Mouse (Mus musculus) lung, adult 2 months (tissue): Measurements from ENCODE around the gene Zgpat. TPM values are rescaled to one million over a fixed set of nuclear protein-coding genes. Genes with fewer than 3 reads are reported as not detected.

ENCODE experiments used
- DNase-seq: peaks from one replicate; pipeline ENCODE4 v3.0.0; 2022
- H3K4me1 ChIP-seq: fragments of 200-500 bp; 2 replicates; pipeline ENCODE4 v1.6.1; 2011; ENCODE audit warnings: low read length; ENCODE audit not compliant: control insufficient read depth, insufficient read depth
- H3K4me3 ChIP-seq: fragments of 200-500 bp; replicated peaks from 2 replicates; pipeline ENCODE3; 2011; ENCODE audit warnings: low read depth, mild to moderate bottlenecking, control low read depth, low read length; ENCODE audit errors: extremely low read depth
- CTCF ChIP-seq: fragments of 200-500 bp; IDR thresholded peaks from 2 replicates; pipeline ENCODE4 v1.5.1; 2011; ENCODE audit warnings: mild to moderate bottlenecking, low read length, control low read depth; ENCODE audit not compliant: insufficient read depth
- POLR2A ChIP-seq: fragments of 200-500 bp; IDR thresholded peaks from 2 replicates; pipeline ENCODE4 v1.6.1; 2011; ENCODE audit warnings: low read depth, mild to moderate bottlenecking, control low read depth, low read length, borderline replicate concordance; ENCODE audit errors: extremely low read depth
- WGBS: fragments of 180-500 bp; shearing (Covaris S2); methylation state at CpG from one replicate; pipeline ENCODE4 v1.1.7; 2018; 5-methylcytosine and 5-hydroxymethylcytosine counted together
- polyA plus RNA-seq: library from polyadenylated mRNA; depleted of rRNA; stranded (reverse); fragments of >200 nt; gene quantifications from 2 replicates; pipeline ENCODE4 v1.2.3, GENCODE M21; 2012

Gene Zgpat
- polyA plus RNA-seq, 1 experiment = 44.0 TPM

DNA sequence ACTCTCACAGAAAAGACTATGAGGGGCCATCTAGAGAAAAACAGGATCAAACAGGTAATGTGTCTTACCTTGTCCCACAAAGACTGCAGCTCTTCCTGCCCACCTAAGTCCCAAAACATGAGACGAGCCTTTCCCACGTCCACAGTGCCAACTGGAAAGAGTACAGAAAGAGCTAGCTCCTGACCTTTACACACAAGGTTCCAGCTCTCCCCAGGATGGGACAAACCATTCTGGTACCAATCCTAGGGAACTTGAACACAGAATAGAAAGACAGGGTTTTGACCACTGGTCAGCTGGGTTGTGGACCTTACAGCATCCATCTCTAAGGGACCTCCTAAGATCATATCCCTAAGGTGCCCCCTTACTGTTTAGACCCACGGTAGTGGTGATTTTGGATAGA is 782 bp upstream of the Zgpat start:
- WGBS = 74% methylated on average over 3 of the region's 3 CpGs
- no peak overlapping the region for H3K4me3 ChIP-seq
- no peak for TF ChIP-seq POLR2A
- TF ChIP-seq CTCF = no peak
- H3K4me1 ChIP-seq = peaks cover 8% of the 10 kb centered on the region
- no peak for DNase-seq

DNA sequence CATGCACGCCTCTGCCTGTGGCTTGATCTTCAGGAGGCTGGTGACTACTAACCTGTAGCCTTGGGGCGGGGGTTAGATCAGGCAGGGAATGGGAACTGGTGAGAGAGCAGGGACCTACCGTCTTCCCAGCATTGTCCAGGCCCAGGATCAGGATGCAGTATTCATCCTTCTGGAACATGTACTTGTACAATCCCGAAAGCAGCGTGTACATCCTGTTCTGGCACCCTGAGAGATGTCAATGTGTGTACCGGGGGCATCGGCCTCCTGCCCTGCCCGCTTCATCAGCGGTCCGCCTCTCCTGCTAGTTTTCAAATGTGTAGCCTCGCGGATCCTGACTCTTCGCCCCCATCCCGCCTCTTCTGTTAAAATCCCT is 255 bp upstream of the Zgpat start:
- peaks cover 8% of the 10 kb centered on the region for H3K4me1 ChIP-seq
- TF ChIP-seq POLR2A (no peak), CTCF (no peak)
- DNase-seq = no peak
- H3K4me3 ChIP-seq = peak overlapping the region; percentile 91
- 5% methylated on average over 14 of the region's 14 CpGs for WGBS

DNA sequence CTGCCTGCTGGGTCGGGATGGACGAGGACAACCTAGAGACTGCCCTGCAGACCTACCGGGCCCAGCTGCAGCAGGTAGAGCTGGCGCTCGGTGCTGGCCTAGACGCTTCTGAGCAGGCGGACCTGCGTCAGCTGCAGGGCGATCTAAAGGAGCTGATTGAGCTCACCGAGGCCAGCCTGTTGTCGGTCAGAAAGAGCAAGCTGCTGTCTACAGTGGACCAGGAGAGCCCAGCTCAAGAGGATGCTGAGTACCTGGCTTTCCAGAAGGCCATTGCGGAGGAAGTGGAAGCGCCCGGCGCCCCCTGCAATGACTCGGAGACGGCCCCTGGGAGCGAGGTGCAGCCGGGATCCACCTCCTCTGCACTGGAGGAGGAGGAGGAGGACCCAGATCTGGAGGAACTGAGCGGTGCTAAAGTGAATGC is 937 bp downstream of the Zgpat start:
- peaks cover 8% of the 10 kb centered on the region for H3K4me1 ChIP-seq
- peak overlapping the region; percentile 91 for H3K4me3 ChIP-seq
- TF ChIP-seq POLR2A = 0 out of 2 replicates have a peak, but pooled peaks have one; percentile 2
- TF ChIP-seq CTCF = no peak
- DNase-seq = no peak
- under 1% methylated on average over 20 of the region's 20 CpGs for WGBS

DNA sequence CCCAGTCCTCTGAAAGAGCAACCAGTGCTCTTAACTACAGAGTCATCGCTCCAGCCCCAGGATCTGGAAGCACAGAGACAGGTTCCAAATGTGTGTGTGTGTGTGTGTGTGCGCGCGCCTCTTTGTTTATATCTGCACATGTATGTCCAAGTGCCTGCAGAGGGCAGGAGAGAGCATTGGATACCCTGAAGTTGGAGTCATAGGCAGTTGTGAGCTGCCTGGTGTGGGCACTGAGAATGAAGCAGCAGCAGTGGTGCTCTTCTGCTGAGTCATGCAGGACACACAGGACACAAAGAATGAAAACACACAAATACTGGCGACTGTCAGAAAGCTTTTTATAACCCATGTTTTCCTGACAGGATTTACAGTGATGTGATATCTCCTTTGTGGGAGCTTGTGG is 5.3 kb downstream of the Zgpat start:
- TF ChIP-seq POLR2A (no peak), CTCF (no peak)
- 88% methylated on average over 5 of the region's 5 CpGs for WGBS
- no peak for DNase-seq
- Histone ChIP-seq H3K4me1 (peaks cover 4% of the 10 kb centered on the region; the same call in 1 of the 2 replicates), H3K4me3 (no peak overlapping the region)

DNA sequence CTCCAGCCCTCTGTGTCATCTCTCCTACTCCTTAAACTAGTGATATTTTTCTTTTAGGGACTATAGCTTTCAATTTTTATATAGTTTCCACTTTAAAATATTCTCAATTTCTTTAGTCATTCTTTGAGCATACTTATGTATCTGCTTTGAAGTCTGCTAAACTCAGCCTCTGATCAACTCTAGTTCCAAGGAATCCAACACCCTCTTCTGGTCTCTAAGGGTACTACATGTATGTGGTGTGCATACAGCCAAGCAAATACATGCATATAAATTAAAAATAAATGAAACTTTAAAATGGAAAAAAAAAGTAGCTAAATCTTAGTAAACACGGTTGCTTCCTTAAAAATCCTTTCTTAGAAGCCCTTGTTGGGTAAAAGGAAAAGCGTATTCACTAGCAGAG is 11.1 kb downstream of the Zgpat start:
- Histone ChIP-seq H3K4me3 (no peak overlapping the region), H3K4me1 (no peaks in the 10 kb centered on the region)
- WGBS = 88% methylated on average over 2 of the region's 2 CpGs
- no peak for DNase-seq
- TF ChIP-seq POLR2A (no peak), CTCF (no peak)

DNA sequence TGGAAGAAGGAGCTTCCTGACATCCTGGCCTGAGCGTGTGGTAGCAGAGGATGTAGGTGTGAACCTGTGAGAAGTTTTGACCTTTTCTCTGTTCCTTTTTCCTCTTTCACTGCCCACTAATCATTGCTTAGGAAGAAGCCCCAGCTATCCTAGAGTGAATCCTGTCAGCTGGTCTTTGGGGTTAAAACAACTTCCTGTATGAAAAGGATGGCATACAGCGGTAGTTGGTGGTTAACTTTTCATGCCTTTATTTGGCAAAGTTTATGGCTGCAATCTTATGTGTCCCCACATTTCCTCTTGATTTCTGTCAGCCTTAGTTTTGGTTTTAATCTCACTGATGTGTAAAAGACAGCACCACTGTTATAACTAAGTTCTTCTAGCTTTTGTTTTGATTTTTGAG is 12.5 kb downstream of the Zgpat start:
- no peaks in the 10 kb centered on the region for H3K4me1 ChIP-seq
- 32% methylated on average over 2 of the region's 2 CpGs for WGBS
- no peak for TF ChIP-seq POLR2A
- no peak for TF ChIP-seq CTCF
- no peak for DNase-seq
- no peak overlapping the region for H3K4me3 ChIP-seq

DNA sequence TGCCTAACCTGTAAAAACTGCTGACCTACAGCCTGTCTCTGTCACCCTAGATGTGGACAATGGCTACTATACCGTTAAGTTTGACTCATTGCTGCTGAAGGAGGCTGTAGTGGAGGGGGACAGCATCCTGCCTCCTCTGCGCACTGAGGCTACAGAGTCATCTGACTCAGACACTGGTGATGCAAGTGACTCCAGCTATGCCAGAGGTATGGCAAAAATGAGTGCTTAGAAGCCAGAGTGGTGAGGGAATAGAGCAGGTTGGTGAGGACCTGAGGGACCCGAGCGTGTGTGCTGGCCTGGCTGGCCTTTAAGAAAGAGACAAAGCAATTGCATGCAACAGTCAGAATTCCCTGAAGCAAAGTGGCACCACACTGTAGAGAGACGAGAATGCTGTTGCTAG is 14.0 kb downstream of the Zgpat start:
- DNase-seq = no peak
- Histone ChIP-seq H3K4me1 (no peaks in the 10 kb centered on the region), H3K4me3 (no peak overlapping the region)
- no peak for TF ChIP-seq CTCF
- no peak for TF ChIP-seq POLR2A
- WGBS = 77% methylated on average over 5 of the region's 5 CpGs

DNA sequence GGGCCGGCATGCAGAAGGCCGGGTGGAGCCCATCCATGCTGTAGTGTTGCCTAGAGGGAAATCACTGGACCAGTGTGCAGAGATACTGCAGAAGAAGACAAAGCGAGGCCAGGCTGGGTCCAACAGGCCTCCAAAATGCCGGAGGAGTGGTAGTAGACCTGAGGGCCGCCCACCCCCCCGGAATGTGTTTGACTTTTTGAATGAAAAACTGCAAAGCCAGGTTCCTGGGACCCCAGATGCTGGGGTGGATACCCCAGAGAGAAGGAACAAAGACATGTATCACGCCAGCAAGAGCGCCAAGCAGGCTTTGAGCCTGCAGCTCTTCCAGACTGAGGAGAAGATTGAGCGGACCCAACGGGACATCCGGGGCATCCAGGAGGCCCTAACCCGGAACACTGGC is 15.1 kb downstream of the Zgpat start, which contains the start of gene Lime1:
TSS of gene Lime1 (plus strand) at position 301 of the 400 bp plus-strand sequence.
- peaks cover 3% of the 10 kb centered on the region; the same call in 1 of the 2 replicates for H3K4me1 ChIP-seq
- H3K4me3 ChIP-seq = no peak within 1 kb of the TSS
- 95% methylated on average over 12 of the region's 12 CpGs for WGBS
- no peak for DNase-seq
- TF ChIP-seq CTCF (no peak), POLR2A (no peak)

DNA sequence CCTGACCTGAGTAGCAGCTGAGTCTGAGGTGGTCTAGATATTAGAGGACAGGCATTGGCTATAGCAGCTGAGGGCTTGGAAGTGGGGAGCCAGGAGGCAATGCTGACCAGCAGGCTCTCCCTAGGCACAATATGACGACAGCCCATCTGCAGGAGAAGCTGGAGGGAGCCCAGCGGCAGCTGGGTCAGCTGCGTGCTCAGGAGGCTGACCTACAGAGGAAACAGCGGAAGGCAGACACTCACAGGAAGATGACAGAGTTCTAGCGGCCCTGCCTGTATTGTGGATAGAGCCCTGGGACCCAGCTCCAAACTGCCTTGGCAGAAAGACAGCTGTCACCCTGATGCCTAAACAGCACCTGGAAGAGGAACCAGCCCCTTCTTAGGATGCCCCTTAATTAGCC is 15.5 kb downstream of the Zgpat start:
- 70% methylated on average over 5 of the region's 5 CpGs for WGBS
- TF ChIP-seq POLR2A (no peak), CTCF (no peak)
- H3K4me1 ChIP-seq = peaks cover 3% of the 10 kb centered on the region; the same call in 1 of the 2 replicates
- DNase-seq = no peak
- H3K4me3 ChIP-seq = no peak overlapping the region

DNA sequence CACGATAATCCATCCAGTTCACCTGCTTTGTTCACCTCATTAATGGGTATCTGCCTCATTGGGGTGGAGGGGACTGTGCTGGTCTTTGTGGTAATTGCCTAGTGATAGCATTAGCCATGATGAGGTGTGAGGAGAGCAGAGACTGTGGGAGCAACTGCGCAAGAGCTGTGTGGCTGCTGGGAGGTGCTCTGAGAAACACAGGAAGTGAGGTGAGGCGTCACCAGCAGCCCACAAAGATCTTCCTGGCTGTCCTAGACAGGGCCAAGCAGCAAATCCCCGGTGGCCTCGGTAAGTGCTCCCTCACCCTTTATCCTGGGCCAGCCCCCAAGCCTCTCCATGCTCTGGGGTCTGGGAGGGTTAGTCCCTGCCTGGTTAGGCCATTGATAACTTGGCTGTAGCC is 16.4 kb downstream of the Zgpat start:
- no peak overlapping the region for H3K4me3 ChIP-seq
- no peak for TF ChIP-seq POLR2A
- no peak for TF ChIP-seq CTCF
- peaks cover 3% of the 10 kb centered on the region; the same call in 1 of the 2 replicates for H3K4me1 ChIP-seq
- no peak for DNase-seq
- 76% methylated on average over 5 of the region's 5 CpGs for WGBS

DNA sequence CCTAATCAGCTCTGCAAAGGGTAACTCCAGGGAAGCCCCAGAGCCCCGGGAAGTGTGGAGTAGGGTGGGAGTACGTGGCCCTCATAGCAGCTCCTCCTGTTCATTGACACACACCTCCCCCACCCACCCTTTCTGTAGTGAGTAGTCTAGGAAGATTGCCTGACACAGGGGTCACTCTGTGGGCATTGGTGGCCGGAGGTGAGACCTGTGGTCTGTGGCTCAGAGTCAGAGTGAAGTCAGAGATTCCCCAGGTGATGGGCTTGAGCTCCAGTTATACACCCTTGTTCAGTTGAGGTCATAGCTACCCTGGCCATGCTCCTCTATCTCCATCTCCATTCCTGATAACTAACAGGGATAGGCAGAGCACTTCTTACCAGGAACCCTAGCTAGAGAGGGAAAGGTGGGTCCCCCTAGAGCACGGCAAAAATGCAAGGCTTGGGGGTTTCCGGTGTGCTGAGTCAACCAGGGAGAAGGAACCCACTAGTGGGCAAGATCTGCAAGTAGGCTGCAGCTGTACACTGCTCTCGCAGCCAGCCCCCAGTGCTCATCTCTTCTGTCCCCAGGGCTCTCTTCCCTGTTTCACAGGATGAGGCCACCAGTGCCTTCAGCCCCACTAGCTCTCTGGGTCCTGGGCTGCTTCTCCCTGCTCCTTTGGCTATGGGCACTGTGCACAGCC is 17.0 kb downstream of the Zgpat start:
- TF ChIP-seq POLR2A (no peak), CTCF (no peak)
- no peak for DNase-seq
- H3K4me1 ChIP-seq = peaks cover 3% of the 10 kb centered on the region; the same call in 1 of the 2 replicates
- WGBS = 86% methylated on average over 6 of the region's 6 CpGs
- H3K4me3 ChIP-seq = no peak overlapping the region

DNA sequence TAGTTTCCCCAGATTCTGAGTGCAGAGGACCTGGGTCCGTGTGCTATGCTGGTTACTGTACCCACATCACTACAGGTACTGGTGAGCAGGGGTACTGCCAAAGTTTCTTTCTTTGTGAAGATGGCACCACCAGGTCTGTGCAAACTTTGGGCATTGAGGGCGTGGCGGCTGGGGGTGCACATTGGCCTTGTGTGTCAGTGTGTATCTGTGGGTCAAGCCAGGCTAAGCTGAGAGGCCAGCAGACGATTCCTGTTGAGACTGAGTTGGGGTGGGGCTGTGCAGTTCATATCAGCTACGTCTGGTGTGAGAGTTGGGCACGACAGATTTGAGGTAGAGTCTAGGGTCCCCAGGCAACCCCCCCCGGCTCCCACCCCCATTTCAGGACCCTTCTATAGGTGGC is 19.7 kb downstream of the Zgpat start:
- 68% methylated on average over 7 of the region's 7 CpGs for WGBS
- no peak for DNase-seq
- H3K4me3 ChIP-seq = no peak overlapping the region
- peaks cover 3% of the 10 kb centered on the region; the same call in 1 of the 2 replicates for H3K4me1 ChIP-seq
- no peak for TF ChIP-seq POLR2A
